Mouse (Mus musculus): Measurements from ENCODE around the gene Col5a1. TPM values are rescaled to one million over a fixed set of nuclear protein-coding genes. Genes with fewer than 3 reads are reported as not detected.
A peak's percentile ranks its signal among the peaks of the same experiment; 100 is the strongest.

Col5a1 gene
- polyA plus RNA-seq, 1 experiment from 2014 or later, result 5.3 TPM

DNA sequence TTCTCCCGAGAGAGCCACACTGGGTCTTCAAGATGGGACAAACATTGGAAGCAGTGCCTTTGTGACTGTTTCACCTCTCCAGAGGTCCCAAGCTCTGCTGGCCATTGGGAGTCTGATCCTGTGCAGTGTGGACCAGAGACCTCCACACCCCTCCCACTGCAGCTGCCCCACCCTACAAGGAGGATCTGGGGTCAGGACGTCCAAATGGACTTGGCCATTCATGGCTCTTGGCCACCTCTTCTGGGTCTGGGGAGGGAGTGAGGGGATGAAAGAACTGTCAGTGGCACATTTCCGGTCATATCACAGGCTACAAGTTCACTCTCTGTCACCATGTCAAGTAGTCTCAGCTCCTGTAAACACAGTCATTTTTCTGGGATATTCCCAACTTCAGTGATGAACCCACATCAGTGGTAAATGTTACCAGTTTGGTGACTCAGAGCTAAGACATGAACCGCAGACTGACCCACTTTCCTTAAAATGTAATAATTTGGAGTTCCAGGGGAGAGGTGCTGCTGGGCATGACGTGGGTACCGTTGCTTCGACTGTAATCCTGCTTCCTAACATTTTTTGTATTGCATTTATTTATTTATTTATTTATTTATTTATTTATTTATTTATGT is 5.8 kb downstream of the Col5a1 start:
- peaks cover 11% of the 10 kb centered on the region; the same call in 1 of the 2 replicates for H3K27me3 ChIP-seq (replicated peaks; ENCODE audit: control insufficient read depth, insufficient read depth, low read length)
- no peak overlapping the region for H3K27ac ChIP-seq (ENCODE audit: low read depth, low read length)
- ATAC-seq (no peak), DNase-seq (ENCODE audit: low spot score) (no peak)
- H3K4me3 ChIP-seq (ENCODE audit: low read depth, low read length), result no peak overlapping the region
- H3K4me1 ChIP-seq (ENCODE audit: control insufficient read depth, insufficient read depth, low read length), result 0 out of 2 replicates have a peak, but pooled peaks cover 4% of the 10 kb centered on the region
- no peak overlapping the region for H3K9ac ChIP-seq (ENCODE audit: low read length)
- no peak overlapping the region for H3K4me2 ChIP-seq (ENCODE audit: low read length)
- no peaks in the 10 kb centered on the region for H3K36me3 ChIP-seq (ENCODE audit: control insufficient read depth, insufficient read depth, low read length)
- 88% methylated on average over 7 of the region's 7 CpGs for WGBS
- no peaks in the 10 kb centered on the region for H3K9me3 ChIP-seq (replicated peaks; ENCODE audit: control insufficient read depth, low read length)

DNA sequence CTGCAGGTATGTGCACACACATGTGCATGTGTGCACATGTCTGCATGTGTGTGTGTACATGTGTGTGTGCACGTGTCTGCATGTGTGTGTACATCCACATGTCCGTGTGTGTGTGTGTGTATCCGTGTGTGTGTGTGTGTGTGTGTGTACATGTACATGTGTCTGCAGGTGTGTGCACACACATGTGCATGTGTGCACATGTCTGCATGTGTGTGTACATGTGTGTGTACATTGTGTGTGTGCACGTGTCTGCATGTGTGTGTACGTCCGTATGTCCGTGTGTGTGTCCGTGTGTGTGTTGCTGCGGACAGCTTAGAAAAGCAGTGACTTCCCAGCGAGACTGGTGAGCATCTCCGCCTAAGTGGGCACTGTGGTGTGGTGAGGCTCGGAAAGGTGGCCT is 6.8 kb downstream of the Col5a1 start:
- Histone ChIP-seq H3K4me3 (ENCODE audit: low read depth, low read length) (no peak overlapping the region), H3K4me1 (ENCODE audit: control insufficient read depth, insufficient read depth, low read length) (no peaks in the 10 kb centered on the region), H3K27ac (ENCODE audit: low read depth, low read length) (no peak overlapping the region), H3K4me2 (ENCODE audit: low read length) (no peak overlapping the region), H3K9ac (ENCODE audit: low read length) (no peak overlapping the region), H3K9me3 (replicated peaks; ENCODE audit: control insufficient read depth, low read length) (no peaks in the 10 kb centered on the region), H3K36me3 (ENCODE audit: control insufficient read depth, insufficient read depth, low read length) (no peaks in the 10 kb centered on the region), H3K27me3 (replicated peaks; ENCODE audit: control insufficient read depth, insufficient read depth, low read length) (peaks cover 3% of the 10 kb centered on the region; the same call in 1 of the 2 replicates)
- 94% methylated on average over 12 of the region's 12 CpGs for WGBS
- DNase-seq (ENCODE audit: low spot score) (no peak), ATAC-seq (no peak)

DNA sequence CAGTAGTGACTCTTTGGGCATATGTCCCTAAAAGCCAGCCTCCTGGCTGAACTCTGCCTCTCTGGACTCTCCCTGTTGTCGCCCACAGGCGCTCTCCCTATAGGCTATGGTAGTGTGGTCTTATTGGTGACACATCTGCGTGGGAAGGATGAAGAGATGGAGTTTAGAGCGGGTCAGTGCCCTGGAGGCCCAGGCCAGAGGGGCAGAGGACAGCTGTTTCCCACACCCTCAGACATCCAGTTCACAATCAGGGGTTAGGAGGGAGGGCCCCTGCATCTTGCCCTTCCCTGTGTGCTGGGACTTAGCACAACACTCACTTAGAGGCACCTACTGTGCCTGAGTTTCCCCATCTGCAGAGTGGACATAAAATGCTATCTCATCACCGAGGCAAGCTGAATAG is 8.8 kb downstream of the Col5a1 start:
- Histone ChIP-seq H3K4me2 (ENCODE audit: low read length) (no peak overlapping the region), H3K9ac (ENCODE audit: low read length) (no peak overlapping the region), H3K4me1 (ENCODE audit: control insufficient read depth, insufficient read depth, low read length) (no peaks in the 10 kb centered on the region), H3K27ac (ENCODE audit: low read depth, low read length) (no peak overlapping the region), H3K9me3 (replicated peaks; ENCODE audit: control insufficient read depth, low read length) (no peaks in the 10 kb centered on the region), H3K36me3 (ENCODE audit: control insufficient read depth, insufficient read depth, low read length) (no peaks in the 10 kb centered on the region), H3K4me3 (ENCODE audit: low read depth, low read length) (no peak overlapping the region), H3K27me3 (replicated peaks; ENCODE audit: control insufficient read depth, insufficient read depth, low read length) (no peaks in the 10 kb centered on the region)
- ATAC-seq (no peak), DNase-seq (ENCODE audit: low spot score) (no peak)
- WGBS, result 85% methylated on average over 5 of the region's 5 CpGs

DNA sequence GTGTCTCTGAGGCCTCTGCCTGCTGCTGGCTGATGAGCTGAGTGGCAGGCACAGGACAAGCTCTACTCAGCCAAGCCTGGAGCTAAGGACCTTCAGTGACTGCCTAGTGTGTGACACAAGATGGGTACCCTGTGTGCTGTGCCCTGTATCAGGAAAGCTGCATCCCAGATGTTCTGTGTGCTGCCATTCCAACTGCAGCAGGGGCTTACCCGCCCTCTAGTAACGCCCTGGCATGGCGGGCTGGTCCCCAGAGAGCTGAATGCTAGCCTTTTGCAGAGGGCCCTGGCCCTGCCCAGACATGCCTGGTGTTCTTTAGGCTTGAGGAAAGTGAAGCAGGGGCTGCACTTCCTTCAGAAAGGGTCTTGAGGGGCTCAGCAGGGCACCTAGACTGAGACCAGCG is 9.4 kb downstream of the Col5a1 start:
- no peak overlapping the region for H3K27ac ChIP-seq (ENCODE audit: low read depth, low read length)
- no peak overlapping the region for H3K4me3 ChIP-seq (ENCODE audit: low read depth, low read length)
- H3K4me2 ChIP-seq (ENCODE audit: low read length), result no peak overlapping the region
- no peaks in the 10 kb centered on the region for H3K4me1 ChIP-seq (ENCODE audit: control insufficient read depth, insufficient read depth, low read length)
- WGBS, result 68% methylated on average over 4 of the region's 4 CpGs
- no peaks in the 10 kb centered on the region for H3K36me3 ChIP-seq (ENCODE audit: control insufficient read depth, insufficient read depth, low read length)
- H3K9ac ChIP-seq (ENCODE audit: low read length), result no peak overlapping the region
- ATAC-seq (no peak), DNase-seq (ENCODE audit: low spot score) (no peak)
- no peaks in the 10 kb centered on the region for H3K9me3 ChIP-seq (replicated peaks; ENCODE audit: control insufficient read depth, low read length)
- H3K27me3 ChIP-seq (replicated peaks; ENCODE audit: control insufficient read depth, insufficient read depth, low read length), result no peaks in the 10 kb centered on the region

DNA sequence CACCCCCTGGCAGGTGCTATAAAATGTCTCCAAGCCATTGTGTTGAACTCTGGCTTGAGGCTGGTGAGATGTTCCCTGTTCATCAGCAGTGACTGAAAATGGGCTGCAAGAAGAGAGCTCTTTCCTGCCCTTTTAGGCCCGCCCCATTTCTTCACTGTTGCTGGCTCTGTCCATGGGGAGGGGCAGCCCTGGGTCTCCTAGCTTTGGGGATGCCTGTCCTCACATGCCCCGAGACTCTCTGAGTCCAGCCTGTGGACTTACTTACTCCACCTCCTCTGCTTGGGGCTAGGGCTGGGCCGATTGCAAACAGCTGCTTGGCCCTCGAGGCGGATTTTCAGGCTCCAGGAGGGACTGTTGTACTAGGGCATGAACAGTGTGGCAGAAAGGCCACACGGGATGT is 10.9 kb downstream of the Col5a1 start:
- H3K4me2 ChIP-seq (ENCODE audit: low read length), result no peak overlapping the region
- DNase-seq (ENCODE audit: low spot score), result no peak
- no peak for ATAC-seq
- H3K4me3 ChIP-seq (ENCODE audit: low read depth, low read length), result no peak overlapping the region
- no peaks in the 10 kb centered on the region for H3K27me3 ChIP-seq (replicated peaks; ENCODE audit: control insufficient read depth, insufficient read depth, low read length)
- H3K36me3 ChIP-seq (ENCODE audit: control insufficient read depth, insufficient read depth, low read length), result no peaks in the 10 kb centered on the region
- WGBS, result 68% methylated on average over 6 of the region's 6 CpGs
- H3K9ac ChIP-seq (ENCODE audit: low read length), result no peak overlapping the region
- no peaks in the 10 kb centered on the region for H3K9me3 ChIP-seq (replicated peaks; ENCODE audit: control insufficient read depth, low read length)
- H3K4me1 ChIP-seq (ENCODE audit: control insufficient read depth, insufficient read depth, low read length), result no peaks in the 10 kb centered on the region; the same call in 1 of the 2 replicates
- no peak overlapping the region for H3K27ac ChIP-seq (ENCODE audit: low read depth, low read length)

GRCm38 (mm10) chr2:27899894-27900293 is 13.7 kb downstream of the Col5a1 start:
- 70% methylated on average over 3 of the region's 3 CpGs for WGBS
- no peak for DNase-seq (ENCODE audit: low spot score)

GRCm38 (mm10) chr2:27901076-27901475 is 14.9 kb downstream of the Col5a1 start:
- Histone ChIP-seq H3K27me3 (replicated peaks; ENCODE audit: control insufficient read depth, insufficient read depth, low read length) (no peaks in the 10 kb centered on the region), H3K4me1 (ENCODE audit: control insufficient read depth, insufficient read depth, low read length) (no peaks in the 10 kb centered on the region; the same call in 1 of the 2 replicates), H3K27ac (ENCODE audit: low read depth, low read length) (no peak overlapping the region), H3K36me3 (ENCODE audit: control insufficient read depth, insufficient read depth, low read length) (no peaks in the 10 kb centered on the region), H3K4me2 (ENCODE audit: low read length) (no peak overlapping the region), H3K4me3 (ENCODE audit: low read depth, low read length) (no peak overlapping the region), H3K9me3 (replicated peaks; ENCODE audit: control insufficient read depth, low read length) (no peaks in the 10 kb centered on the region), H3K9ac (ENCODE audit: low read length) (no peak overlapping the region)
- ATAC-seq (no peak), DNase-seq (ENCODE audit: low spot score) (no peak)
- 73% methylated on average over 2 of the region's 2 CpGs for WGBS

More at GRCm38 (mm10) chr2:27899894-27900293, 13.7 kb downstream of the Col5a1 start:
- no peaks in the 10 kb centered on the region for H3K9me3 ChIP-seq (replicated peaks; ENCODE audit: control insufficient read depth, low read length)
- H3K27me3 ChIP-seq (replicated peaks; ENCODE audit: control insufficient read depth, insufficient read depth, low read length), result no peaks in the 10 kb centered on the region
- H3K4me1 ChIP-seq (ENCODE audit: control insufficient read depth, insufficient read depth, low read length), result no peaks in the 10 kb centered on the region; the same call in 1 of the 2 replicates
- H3K9ac ChIP-seq (ENCODE audit: low read length), result no peak overlapping the region
- no peak overlapping the region for H3K27ac ChIP-seq (ENCODE audit: low read depth, low read length)
- no peaks in the 10 kb centered on the region for H3K36me3 ChIP-seq (ENCODE audit: control insufficient read depth, insufficient read depth, low read length)
- ATAC-seq, result no peak
- no peak overlapping the region for H3K4me2 ChIP-seq (ENCODE audit: low read length)
- H3K4me3 ChIP-seq (ENCODE audit: low read depth, low read length), result no peak overlapping the region

GRCm38 (mm10) chr2:27901525-27902245 is 15.5 kb downstream of the Col5a1 start:
- ATAC-seq (no peak), DNase-seq (ENCODE audit: low spot score) (no peak)
- Histone ChIP-seq H3K27ac (ENCODE audit: low read depth, low read length) (no peak overlapping the region), H3K36me3 (ENCODE audit: control insufficient read depth, insufficient read depth, low read length) (no peaks in the 10 kb centered on the region), H3K9me3 (replicated peaks; ENCODE audit: control insufficient read depth, low read length) (no peaks in the 10 kb centered on the region), H3K27me3 (replicated peaks; ENCODE audit: control insufficient read depth, insufficient read depth, low read length) (no peaks in the 10 kb centered on the region), H3K9ac (ENCODE audit: low read length) (no peak overlapping the region), H3K4me1 (ENCODE audit: control insufficient read depth, insufficient read depth, low read length) (no peaks in the 10 kb centered on the region; the same call in 1 of the 2 replicates), H3K4me3 (ENCODE audit: low read depth, low read length) (no peak overlapping the region), H3K4me2 (ENCODE audit: low read length) (no peak overlapping the region)
- 74% methylated on average over 9 of the region's 9 CpGs for whole genome bisulfite sequencing

- H3K36me3 ChIP-seq (ENCODE audit: control insufficient read depth, insufficient read depth, low read length), result no peaks in the 10 kb centered on the region
- no peak overlapping the region for H3K27ac ChIP-seq (ENCODE audit: low read depth, low read length)
- DNase-seq (ENCODE audit: low spot score), result peak; percentile 17
- no peak overlapping the region for H3K9ac ChIP-seq (ENCODE audit: low read length)
- H3K4me3 ChIP-seq (ENCODE audit: low read depth, low read length), result no peak overlapping the region
- H3K4me1 ChIP-seq (ENCODE audit: control insufficient read depth, insufficient read depth, low read length), result no peaks in the 10 kb centered on the region; the same call in 1 of the 2 replicates
- H3K4me2 ChIP-seq (ENCODE audit: low read length), result no peak overlapping the region
- no peaks in the 10 kb centered on the region for H3K9me3 ChIP-seq (replicated peaks; ENCODE audit: control insufficient read depth, low read length)
- H3K27me3 ChIP-seq (replicated peaks; ENCODE audit: control insufficient read depth, insufficient read depth, low read length), result no peaks in the 10 kb centered on the region
- 49% methylated on average over 3 of the region's 3 CpGs for WGBS
- ATAC-seq, result no peak
These were observed 16.1 kb downstream of the Col5a1 start for GRCm38 (mm10) chr2:27902318-27902717.

All from forebrain, embryonic 14.5 days (tissue).